Mouse (Mus musculus) hindbrain, embryonic 16.5 days (tissue): ENCODE results near the gene Pde8b. TPM values are rescaled to one million over a fixed set of nuclear protein-coding genes. Genes with fewer than 3 reads are reported as not detected.

Experiments
- ATAC-seq: fragments of 200-750 bp; cut with Nextera tagmentation; 2 replicates; pipeline ENCODE4 v1.8.0; 2017; ENCODE audit warnings: moderate TSS enrichment, moderate library complexity
- H3K27ac ChIP-seq: fragments of 300-500 bp; sonication (generic); 2 replicates; pipeline ENCODE4 v1.5.1; 2014; ENCODE audit warnings: low read depth, mild to moderate bottlenecking, control low read depth, low read length, moderate library complexity
- H3K27me3 ChIP-seq: fragments of 300-500 bp; sonication (generic); replicated peaks from 2 replicates; pipeline ENCODE4 v1.6.1; 2014; ENCODE audit warnings: low read length; ENCODE audit not compliant: control insufficient read depth, insufficient read depth
- H3K36me3 ChIP-seq: fragments of 300-500 bp; sonication (generic); 2 replicates; pipeline ENCODE4 v1.6.1; 2014; ENCODE audit warnings: mild to moderate bottlenecking, low read length, moderate library complexity, mixed read lengths; ENCODE audit not compliant: control insufficient read depth, insufficient read depth
- H3K4me1 ChIP-seq: fragments of 300-500 bp; sonication (generic); 2 replicates; pipeline ENCODE4 v1.6.1; 2014; ENCODE audit warnings: low read depth, low read length; ENCODE audit not compliant: control insufficient read depth, insufficient read depth
- H3K4me2 ChIP-seq: fragments of 300-500 bp; sonication (generic); 2 replicates; pipeline ENCODE4 v1.6.1; 2014; ENCODE audit warnings: mild to moderate bottlenecking, low read length, control low read depth, moderate library complexity
- H3K4me3 ChIP-seq: fragments of 300-500 bp; sonication (generic); 2 replicates; pipeline ENCODE4 v1.5.1; 2014; ENCODE audit warnings: mild to moderate bottlenecking, low read length, control low read depth, moderate library complexity
- H3K9ac ChIP-seq: fragments of 300-500 bp; sonication (generic); 2 replicates; pipeline ENCODE4 v1.6.1; 2014; ENCODE audit warnings: low read depth, mild to moderate bottlenecking, control low read depth, low read length, moderate library complexity
- H3K9me3 ChIP-seq: fragments of 300-500 bp; sonication (generic); 2 replicates; pipeline ENCODE4 v1.6.1; 2014; ENCODE audit warnings: mild to moderate bottlenecking, low read length, moderate library complexity; ENCODE audit not compliant: control insufficient read depth
- WGBS: fragments of 180-500 bp; shearing (Covaris S2); extraction: QIAGEN DNeasy Blood & Tissue Kit; methylation state at CpG from one replicate; pipeline ENCODE4 v1.1.7; 2014; 5-methylcytosine and 5-hydroxymethylcytosine counted together
- polyA plus RNA-seq: library from polyadenylated mRNA; unstranded; fragments of >200 nt; fragmentation: Nextera tagmentation; extraction: Ambion mirVana; gene quantifications from 2 replicates; pipeline ENCODE4 v1.2.1, GENCODE M21; 2015

Gene Pde8b
- polyA plus RNA-seq, 1 experiment from 2014 or later = 8.9 TPM

DNA sequence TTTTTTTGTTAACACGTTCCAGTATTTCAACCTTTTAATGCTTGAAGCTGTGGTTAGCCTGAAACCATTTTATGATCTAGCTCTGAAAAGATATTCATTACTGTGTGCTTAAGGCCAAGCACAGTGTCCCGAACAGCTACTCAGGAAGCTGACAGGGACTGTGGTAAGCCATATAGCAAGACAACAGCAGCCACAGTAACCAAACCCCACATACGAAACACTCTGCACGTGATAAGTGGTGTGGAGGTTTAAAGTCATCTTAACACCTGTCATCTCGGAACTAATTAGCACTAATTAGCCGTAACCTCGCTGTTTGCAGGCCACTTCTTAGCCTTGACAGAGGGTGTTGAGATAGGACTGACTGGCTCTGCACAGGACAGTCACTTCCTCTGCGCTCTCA is 242.9 kb downstream of the Pde8b start:
- Histone ChIP-seq H3K27ac (no peak overlapping the region), H3K9ac (no peak overlapping the region), H3K36me3 (peaks cover 7% of the 10 kb centered on the region; the same call in 1 of the 2 replicates), H3K4me3 (no peak overlapping the region), H3K9me3 (no peaks in the 10 kb centered on the region), H3K4me1 (no peaks in the 10 kb centered on the region), H3K4me2 (no peak overlapping the region), H3K27me3 (no peaks in the 10 kb centered on the region)
- 79% methylated on average over 8 of the region's 8 CpGs for WGBS
- ATAC-seq = no peak

DNA sequence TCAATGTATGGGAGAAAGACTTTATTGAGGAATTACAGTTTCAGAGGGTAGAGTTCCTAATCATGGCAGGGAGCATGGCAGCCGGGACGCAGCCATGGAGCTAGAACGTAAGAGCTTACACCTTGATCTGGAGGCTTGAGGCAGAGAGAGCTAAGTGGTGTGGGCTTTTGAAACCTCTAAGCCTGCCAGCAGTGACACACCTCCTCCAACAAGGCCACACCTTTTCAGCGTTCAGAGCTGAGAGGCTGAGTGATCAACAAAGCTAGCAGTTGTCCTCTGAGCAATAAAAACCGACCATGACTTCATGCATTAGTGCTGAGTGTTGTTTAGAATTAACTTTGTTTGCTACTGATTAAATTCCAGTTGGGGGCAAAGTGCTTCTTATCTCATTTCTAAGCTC is 259.6 kb downstream of the Pde8b start:
- Histone ChIP-seq H3K9me3 (no peaks in the 10 kb centered on the region), H3K4me2 (no peak overlapping the region), H3K36me3 (0 out of 2 replicates have a peak, but pooled peaks cover 2% of the 10 kb centered on the region), H3K9ac (no peak overlapping the region), H3K27ac (no peak overlapping the region), H3K4me1 (no peaks in the 10 kb centered on the region), H3K4me3 (no peak overlapping the region), H3K27me3 (no peaks in the 10 kb centered on the region)
- 78% methylated on average over 5 of the region's 5 CpGs for WGBS
- ATAC-seq = no peak

DNA sequence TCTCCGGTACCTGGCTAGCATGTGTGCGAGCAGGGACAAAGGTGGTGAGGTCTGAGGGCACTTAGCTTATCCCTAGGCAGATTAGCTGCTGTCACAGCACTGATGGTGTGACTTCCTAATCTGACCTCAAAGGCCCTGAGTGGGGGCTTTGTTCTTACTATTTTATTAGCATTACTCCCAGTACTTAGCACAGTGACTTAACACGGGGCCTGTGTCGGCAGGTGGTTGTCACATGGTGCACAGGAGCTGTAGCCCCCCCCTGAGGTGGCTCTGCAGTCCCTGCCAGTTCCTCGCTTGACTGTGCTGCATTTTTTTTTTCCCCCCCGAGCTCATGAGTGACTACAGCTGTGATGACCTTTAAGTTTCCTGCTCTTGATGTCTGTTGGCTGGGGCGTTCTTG is 271.1 kb downstream of the Pde8b start:
- Histone ChIP-seq H3K4me3 (no peak overlapping the region), H3K27ac (no peak overlapping the region), H3K36me3 (0 out of 2 replicates have a peak, but pooled peaks cover 3% of the 10 kb centered on the region), H3K4me2 (no peak overlapping the region), H3K27me3 (no peaks in the 10 kb centered on the region), H3K9me3 (no peaks in the 10 kb centered on the region), H3K4me1 (peaks cover 14% of the 10 kb centered on the region), H3K9ac (no peak overlapping the region)
- 55% methylated on average over 7 of the region's 7 CpGs for WGBS
- no peak for ATAC-seq

DNA sequence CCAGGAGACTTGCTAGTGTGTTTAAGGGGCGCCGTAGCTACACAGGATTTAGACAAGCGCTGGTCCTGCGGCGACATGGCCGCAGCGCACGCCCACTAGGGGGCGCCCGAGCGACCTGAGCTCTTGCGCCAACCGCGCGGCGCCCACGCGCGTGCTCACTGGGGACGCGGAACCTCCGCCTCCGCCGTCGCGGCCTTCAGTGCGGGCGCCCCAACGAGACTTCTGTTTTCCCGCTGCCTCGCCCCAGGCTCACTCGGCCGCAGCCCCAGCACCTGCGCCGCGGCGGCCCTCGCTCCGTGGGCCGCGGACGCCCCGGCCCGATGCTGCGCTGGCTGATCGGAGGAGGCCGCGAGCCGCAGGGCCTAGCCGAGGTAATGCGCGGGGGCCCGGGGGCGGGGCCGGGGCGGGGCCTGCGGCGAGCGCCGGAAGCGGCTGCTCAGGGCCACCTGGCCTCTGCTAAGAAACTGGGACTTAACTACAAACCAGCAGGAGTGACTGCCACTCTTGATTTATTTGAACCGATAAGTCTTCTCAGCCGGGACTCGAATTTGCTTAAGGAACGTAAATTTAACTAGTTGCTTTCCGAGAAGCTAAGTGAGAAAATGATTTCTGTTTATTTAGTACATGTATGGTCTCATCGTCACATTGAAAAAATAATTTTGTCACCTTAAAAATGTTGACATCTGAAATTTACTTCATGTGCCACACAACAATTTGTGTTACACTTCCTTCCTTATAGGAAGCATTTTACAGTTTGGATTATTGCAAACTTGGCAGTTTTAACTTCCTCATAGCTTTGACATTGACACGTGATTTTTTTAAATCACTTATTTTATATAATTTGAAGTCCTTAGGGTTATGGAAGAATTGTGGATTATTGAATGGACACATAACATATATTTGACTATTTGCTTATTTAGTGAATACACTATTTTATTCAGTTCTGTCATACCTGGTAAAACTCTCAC is 273.6 kb downstream of the Pde8b start, which contains the start of gene Wdr41:
Gene Wdr41 (plus strand): TSS at position 126 of the 968 bp plus-strand sequence.
- Histone ChIP-seq H3K27me3 (no peaks in the 10 kb centered on the region), H3K9me3 (no peaks in the 10 kb centered on the region), H3K27ac (peak within 1 kb of the TSS; percentile 98), H3K36me3 (0 out of 2 replicates have a peak, but pooled peaks cover 3% of the 10 kb centered on the region), H3K9ac (peak within 1 kb of the TSS; percentile 99), H3K4me2 (peak within 1 kb of the TSS; percentile 63), H3K4me1 (peaks cover 14% of the 10 kb centered on the region), H3K4me3 (peak within 1 kb of the TSS; percentile 85)
- ATAC-seq = peak; percentile 99
- 2% methylated on average over 68 of the region's 68 CpGs for WGBS

DNA sequence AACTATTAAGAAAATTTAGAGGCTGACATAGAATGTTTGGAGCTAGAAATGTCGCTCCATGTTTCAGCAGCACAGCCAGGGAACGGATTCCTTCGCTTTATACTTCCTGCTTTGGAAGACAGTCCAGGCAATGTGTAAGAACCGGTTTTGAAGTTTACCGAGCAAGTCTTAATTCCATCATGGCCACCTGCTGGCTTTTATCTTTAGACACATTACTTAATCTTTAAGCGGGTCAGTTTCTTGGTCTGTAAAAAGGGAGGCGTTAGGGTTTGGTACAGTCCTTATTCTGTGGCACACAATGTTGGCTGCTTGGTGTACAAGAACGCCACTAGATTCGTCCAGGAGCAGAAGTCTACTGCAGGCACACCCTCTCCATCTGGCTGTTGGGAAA is 274.3 kb downstream of the Pde8b start:
- peak overlapping the region; percentile 63 for H3K4me2 ChIP-seq
- H3K27ac ChIP-seq = peak overlapping the region; percentile 98
- peak overlapping the region; percentile 85 for H3K4me3 ChIP-seq
- H3K9ac ChIP-seq = peak overlapping the region; percentile 99
- H3K9me3 ChIP-seq = no peaks in the 10 kb centered on the region
- 34% methylated on average over 9 of the region's 9 CpGs for WGBS
- peaks cover 14% of the 10 kb centered on the region for H3K4me1 ChIP-seq
- 0 out of 2 replicates have a peak, but pooled peaks cover 3% of the 10 kb centered on the region for H3K36me3 ChIP-seq
- ATAC-seq = no peak
- H3K27me3 ChIP-seq = no peaks in the 10 kb centered on the region

Other genes starting within 250 kb of the Pde8b start
- 33.1 and 34.1 TPM in 2 replicates for gene Zbed3, start 73.3 kb upstream of the Pde8b start, polyA plus RNA-seq
- gene Aggf1, start 125.0 kb upstream of the Pde8b start, polyA plus RNA-seq = 31.4 and 33.0 TPM in 2 replicates
- gene Crhbp, start 194.6 kb upstream of the Pde8b start, polyA plus RNA-seq = 8.2 and 11.7 TPM in 2 replicates
- not detected in 2 replicates for gene S100z, start 228.4 kb upstream of the Pde8b start, polyA plus RNA-seq